Mouse (Mus musculus) heart, postnatal 0 days (tissue): ENCODE results near the gene Mapre3. TPM values are rescaled to one million over a fixed set of nuclear protein-coding genes. Genes with fewer than 3 reads are reported as not detected.

Source experiments
- ATAC-seq: fragments of 200-750 bp; cut with Nextera tagmentation; 2 replicates; pipeline ENCODE4 v1.8.0; 2017; ENCODE audit warnings: low read depth, moderate number of reproducible peaks, moderate library complexity; ENCODE audit not compliant: insufficient read depth
- DNase-seq: peaks from one replicate; pipeline ENCODE4 v3.0.0-alpha.2; 2016; ENCODE audit warnings: low spot score
- H3K27ac ChIP-seq: fragments of 300-500 bp; sonication (generic); 2 replicates; pipeline ENCODE4 v1.5.1; 2014; ENCODE audit warnings: low read depth, mild to moderate bottlenecking
- H3K27me3 ChIP-seq: fragments of 300-500 bp; sonication (generic); 2 replicates; pipeline ENCODE4 v1.6.1; 2014; ENCODE audit warnings: low read length, mixed read lengths; ENCODE audit not compliant: control insufficient read depth, insufficient read depth
- H3K36me3 ChIP-seq: fragments of 300-500 bp; sonication (generic); replicated peaks from 2 replicates; pipeline ENCODE4 v1.6.1; 2014; ENCODE audit warnings: low read length, mixed read lengths; ENCODE audit not compliant: control insufficient read depth, insufficient read depth
- H3K4me1 ChIP-seq: fragments of 300-500 bp; sonication (generic); 2 replicates; pipeline ENCODE4 v1.6.1; 2014; ENCODE audit warnings: antibody characterized with exemption; ENCODE audit not compliant: control insufficient read depth, insufficient read depth
- H3K4me2 ChIP-seq: fragments of 300-500 bp; sonication (generic); 2 replicates; pipeline ENCODE4 v1.6.1; 2014; ENCODE audit warnings: low read depth, mild to moderate bottlenecking, low read length, moderate library complexity
- H3K4me3 ChIP-seq: fragments of 300-500 bp; sonication (generic); 2 replicates; pipeline ENCODE4 v1.5.1; 2014; ENCODE audit warnings: low read depth, low read length
- H3K9ac ChIP-seq: fragments of 300-500 bp; sonication (generic); replicated peaks from 2 replicates; pipeline ENCODE4 v1.6.1; 2014; ENCODE audit warnings: low read depth, low read length, mixed read lengths
- H3K9me3 ChIP-seq: fragments of 300-500 bp; sonication (generic); replicated peaks from 2 replicates; pipeline ENCODE4 v1.6.1; 2016; ENCODE audit warnings: low read length; ENCODE audit not compliant: control insufficient read depth
- CTCF ChIP-seq: IDR thresholded peaks from 2 replicates; pipeline ENCODE4 v1.5.1; 2016; ENCODE audit warnings: antibody characterized with exemption, control low read depth, low read depth
- EP300 ChIP-seq: IDR thresholded peaks from 2 replicates; pipeline ENCODE4 v1.6.1; 2016; ENCODE audit warnings: antibody characterized with exemption, low read depth
- WGBS: fragments of 180-500 bp; shearing (Covaris S2); extraction: QIAGEN DNeasy Blood & Tissue Kit; methylation state at CpG from one replicate; pipeline ENCODE4 v1.1.7; 2014; 5-methylcytosine and 5-hydroxymethylcytosine counted together
- polyA plus RNA-seq: library from polyadenylated mRNA; unstranded; fragments of >200 nt; fragmentation: Nextera tagmentation; extraction: Ambion mirVana; gene quantifications from 2 replicates; pipeline ENCODE4 v1.2.1, GENCODE M21; 2015
- total RNA-seq: library from RNA; depleted of rRNA; stranded (reverse); fragments of >200 nt; gene quantifications from 2 replicates; pipeline ENCODE4 v1.2.3, GENCODE M21; 2014; ENCODE audit warnings: low replicate concordance

Mapre3 gene
- total and polyA plus RNA-seq, 2 experiments from 2014 or later = 5.3 to 15.8 TPM

GRCm38 (mm10) chr5:30796125-30796524 is 18.3 kb upstream of the Mapre3 start:
- DNase-seq (peak; percentile 34), ATAC-seq (peak; percentile 70)
- TF ChIP-seq CTCF (peak; percentile 77), EP300 (no peak)
- H3K4me3 ChIP-seq = no peak overlapping the region
- peaks cover 14% of the 10 kb centered on the region; the same call in 1 of the 2 replicates for H3K27me3 ChIP-seq
- no peaks in the 10 kb centered on the region for H3K36me3 ChIP-seq
- H3K27ac ChIP-seq = no peak overlapping the region
- no peaks in the 10 kb centered on the region for H3K9me3 ChIP-seq
- H3K4me2 ChIP-seq = no peak overlapping the region
- no peaks in the 10 kb centered on the region for H3K4me1 ChIP-seq
- no peak overlapping the region for H3K9ac ChIP-seq
- 13% methylated on average over 12 of the region's 12 CpGs for WGBS

GRCm38 (mm10) chr5:30797482-30797881 is 17.0 kb upstream of the Mapre3 start:
- ATAC-seq (no peak), DNase-seq (no peak)
- 55% methylated on average over 7 of the region's 7 CpGs for WGBS
- Histone ChIP-seq H3K4me2 (no peak overlapping the region), H3K36me3 (no peaks in the 10 kb centered on the region), H3K4me1 (no peaks in the 10 kb centered on the region), H3K9ac (no peak overlapping the region), H3K4me3 (no peak overlapping the region), H3K9me3 (no peaks in the 10 kb centered on the region), H3K27me3 (peaks cover 14% of the 10 kb centered on the region; the same call in 1 of the 2 replicates), H3K27ac (no peak overlapping the region)
- TF ChIP-seq CTCF (no peak), EP300 (no peak)

- no peaks in the 10 kb centered on the region for H3K36me3 ChIP-seq
- H3K4me3 ChIP-seq = no peak overlapping the region
- H3K4me1 ChIP-seq = no peaks in the 10 kb centered on the region
- no peak overlapping the region for H3K27ac ChIP-seq
- H3K9me3 ChIP-seq = no peaks in the 10 kb centered on the region
- TF ChIP-seq CTCF = no peak
- no peak for TF ChIP-seq EP300
- H3K27me3 ChIP-seq = peaks cover 14% of the 10 kb centered on the region; the same call in 1 of the 2 replicates
- WGBS = 61% methylated on average over 8 of the region's 8 CpGs
- H3K4me2 ChIP-seq = no peak overlapping the region
- ATAC-seq = no peak
- no peak overlapping the region for H3K9ac ChIP-seq
- DNase-seq = no peak
Observed at GRCm38 (mm10) chr5:30797982-30798381, 16.5 kb upstream of the Mapre3 start.

- H3K27ac ChIP-seq = no peak overlapping the region
- H3K4me3 ChIP-seq = no peak overlapping the region
- peaks cover 14% of the 10 kb centered on the region; the same call in 1 of the 2 replicates for H3K27me3 ChIP-seq
- H3K9ac ChIP-seq = no peak overlapping the region
- 70% methylated on average over 6 of the region's 6 CpGs for WGBS
- no peaks in the 10 kb centered on the region for H3K4me1 ChIP-seq
- H3K9me3 ChIP-seq = no peaks in the 10 kb centered on the region
- DNase-seq (no peak), ATAC-seq (no peak)
- H3K36me3 ChIP-seq = no peaks in the 10 kb centered on the region
- TF ChIP-seq CTCF (no peak), EP300 (no peak)
- no peak overlapping the region for H3K4me2 ChIP-seq
Observed at GRCm38 (mm10) chr5:30798965-30799364, 15.5 kb upstream of the Mapre3 start.

GRCm38 (mm10) chr5:30802724-30803467 is 11.5 kb upstream of the Mapre3 start:
- Histone ChIP-seq H3K4me3 (no peak overlapping the region), H3K9ac (no peak overlapping the region), H3K27ac (no peak overlapping the region), H3K36me3 (no peaks in the 10 kb centered on the region), H3K9me3 (no peaks in the 10 kb centered on the region), H3K27me3 (no peaks in the 10 kb centered on the region), H3K4me1 (no peaks in the 10 kb centered on the region), H3K4me2 (no peak overlapping the region)
- DNase-seq (no peak), ATAC-seq (no peak)
- WGBS = 57% methylated on average over 12 of the region's 12 CpGs
- no peak for TF ChIP-seq CTCF
- no peak for TF ChIP-seq EP300

- no peaks in the 10 kb centered on the region for H3K4me1 ChIP-seq
- peak; percentile 71 for ATAC-seq
- no peak overlapping the region for H3K4me3 ChIP-seq
- 2% methylated on average over 3 of the region's 3 CpGs for WGBS
- no peak overlapping the region for H3K27ac ChIP-seq
- H3K27me3 ChIP-seq = 0 out of 2 replicates have a peak, but pooled peaks cover 5% of the 10 kb centered on the region
- peak; percentile 63 for DNase-seq
- H3K9ac ChIP-seq = no peak overlapping the region
- TF ChIP-seq EP300 (no peak), CTCF (peak; percentile 98)
- no peaks in the 10 kb centered on the region for H3K36me3 ChIP-seq
- H3K9me3 ChIP-seq = no peaks in the 10 kb centered on the region
- no peak overlapping the region for H3K4me2 ChIP-seq
Observed at GRCm38 (mm10) chr5:30806106-30806505, 8.3 kb upstream of the Mapre3 start.
